Mouse (Mus musculus) liver, adult (tissue): ENCODE measurements around the gene Mpeg1.

Experiments used
- GATA4 ChIP-seq: IDR thresholded peaks from 2 replicates; pipeline ENCODE4 v1.6.1; 2014; ENCODE audit warnings: mild to moderate bottlenecking, low read length; ENCODE audit not compliant: insufficient replicate concordance

Gene Mpeg1

DNA sequence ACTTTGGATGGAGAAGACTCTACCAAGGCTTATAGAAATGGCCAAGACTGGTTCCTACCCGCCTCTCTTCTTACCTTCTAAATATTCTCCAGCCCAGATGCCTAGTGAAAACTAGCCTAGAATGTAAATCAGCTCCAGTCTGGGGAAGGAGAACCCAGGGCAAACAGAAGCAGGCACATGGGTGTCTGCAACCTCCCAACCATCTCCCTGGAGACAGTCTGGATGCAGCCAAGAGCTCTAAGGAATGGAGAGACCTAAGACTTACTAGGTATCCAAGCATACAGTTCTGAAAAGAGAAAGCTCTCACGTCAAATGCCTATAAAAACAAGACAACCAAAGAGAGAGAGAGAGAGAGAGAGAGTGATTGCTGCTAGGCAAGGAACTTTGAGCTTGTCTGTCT, 37.3 kb downstream of the Mpeg1 start:
- TF ChIP-seq GATA4: no peak

- TF ChIP-seq GATA4: no peak
Observed at GRCm38 (mm10) chr19:12498321-12498720, 37.7 kb downstream of the Mpeg1 start.

- no peak for TF ChIP-seq GATA4
Observed at GRCm38 (mm10) chr19:12498941-12499340, 38.4 kb downstream of the Mpeg1 start.

- TF ChIP-seq GATA4: no peak
Observed at GRCm38 (mm10) chr19:12499485-12499884, 38.9 kb downstream of the Mpeg1 start.

GRCm38 (mm10) chr19:12500124-12500523, 39.5 kb downstream of the Mpeg1 start:
- TF ChIP-seq GATA4: no peak

- no peak for TF ChIP-seq GATA4
Observed at GRCm38 (mm10) chr19:12500881-12501311, 40.3 kb downstream of the Mpeg1 start.

DNA sequence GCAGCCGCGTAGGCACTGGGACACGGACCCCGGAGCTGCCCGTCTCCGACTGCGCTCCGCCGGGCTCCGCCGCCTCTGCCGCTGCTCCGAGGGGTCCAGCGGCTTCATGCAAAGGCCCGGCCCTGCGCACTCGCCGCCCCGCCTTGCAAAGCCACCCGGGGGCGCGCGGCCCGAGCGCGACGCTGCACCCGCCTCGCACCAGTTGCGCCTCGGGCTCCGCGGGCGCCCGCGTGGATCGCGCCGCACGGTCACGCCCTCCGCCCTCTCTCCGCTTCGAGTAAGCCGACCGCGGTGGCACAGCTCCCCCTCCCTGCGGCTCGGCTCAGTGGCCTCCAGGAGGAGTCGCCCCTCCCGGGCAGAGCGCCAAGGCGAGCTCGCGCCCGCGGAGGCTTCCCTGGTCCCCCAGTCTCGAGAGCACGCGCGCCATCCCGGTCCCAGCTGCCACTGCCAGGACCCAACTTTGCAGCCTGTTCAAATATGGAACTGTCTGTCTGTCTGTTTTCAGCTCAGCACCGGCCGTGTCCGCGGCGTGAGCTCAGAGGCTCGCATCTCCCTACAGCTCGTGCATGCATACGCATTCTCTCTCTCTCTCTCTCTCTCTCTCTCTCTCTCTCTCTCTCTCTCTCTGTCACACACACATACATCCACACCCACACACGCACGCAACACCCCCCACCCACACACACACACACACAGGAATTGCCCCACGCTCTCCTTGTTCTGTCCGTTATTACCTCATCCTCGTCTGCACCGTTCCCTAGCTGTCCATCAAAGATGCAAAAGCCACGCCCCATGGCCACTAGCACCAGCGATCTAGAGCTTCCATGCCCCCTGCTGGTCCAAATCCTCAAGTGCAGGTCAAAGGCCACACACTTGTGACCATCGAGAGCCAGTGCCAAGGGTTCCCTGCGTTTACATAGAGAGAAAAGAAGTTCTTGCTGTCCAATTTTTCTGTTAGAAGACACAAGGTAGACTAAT, 41.1 kb downstream of the Mpeg1 start, which contains the start of gene Dtx4:
Dtx4 (minus strand) TSS at position 85 of the 978 bp plus-strand sequence.
- no peak for TF ChIP-seq GATA4

DNA sequence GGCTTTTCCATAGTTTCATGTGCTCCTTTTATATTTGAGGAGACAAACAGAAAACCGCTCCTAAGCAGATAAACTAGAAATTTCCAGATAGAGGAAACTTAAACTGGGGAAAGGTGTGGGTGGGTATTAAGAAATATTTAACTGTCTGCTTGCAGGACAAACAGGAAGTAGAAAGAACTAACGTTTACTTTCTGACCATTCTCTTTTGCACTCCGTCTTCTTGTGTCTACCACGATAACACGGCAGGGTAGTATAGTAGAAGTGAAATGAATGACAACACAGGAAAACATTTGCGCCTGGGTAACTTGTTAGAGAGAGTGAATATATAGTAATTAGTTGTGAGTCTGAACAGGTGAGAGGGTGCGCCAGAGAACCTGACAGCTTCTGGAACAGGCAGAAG, 42.2 kb downstream of the Mpeg1 start:
- no peak for TF ChIP-seq GATA4

DNA sequence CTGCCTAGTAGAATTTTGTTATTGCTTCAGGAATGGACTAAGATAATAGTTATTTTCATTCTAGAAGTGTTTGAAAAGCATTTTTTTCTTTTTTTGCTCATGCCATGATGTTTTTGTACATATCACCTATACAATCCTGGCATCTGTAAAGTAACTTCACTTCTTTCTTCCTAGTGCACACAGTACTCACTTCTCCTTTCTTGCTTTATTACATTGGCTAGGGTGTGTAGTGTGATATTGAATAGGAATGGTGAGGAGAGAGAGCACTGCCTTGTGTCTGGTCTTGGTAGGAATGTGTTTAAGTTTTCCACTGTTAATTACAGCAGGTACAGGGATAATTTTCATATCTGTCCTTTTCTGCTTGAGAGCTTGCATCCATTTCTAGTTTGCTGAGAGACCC, 54.0 kb downstream of the Mpeg1 start:
- no peak for TF ChIP-seq GATA4
